Mouse (Mus musculus): Measurements from ENCODE around the gene Lipe. TPM values are rescaled to one million over a fixed set of nuclear protein-coding genes. Genes with fewer than 3 reads are reported as not detected.

Lipe gene
- polyA plus RNA-seq, 1 experiment from 2014 or later, result 5.3 TPM

DNA sequence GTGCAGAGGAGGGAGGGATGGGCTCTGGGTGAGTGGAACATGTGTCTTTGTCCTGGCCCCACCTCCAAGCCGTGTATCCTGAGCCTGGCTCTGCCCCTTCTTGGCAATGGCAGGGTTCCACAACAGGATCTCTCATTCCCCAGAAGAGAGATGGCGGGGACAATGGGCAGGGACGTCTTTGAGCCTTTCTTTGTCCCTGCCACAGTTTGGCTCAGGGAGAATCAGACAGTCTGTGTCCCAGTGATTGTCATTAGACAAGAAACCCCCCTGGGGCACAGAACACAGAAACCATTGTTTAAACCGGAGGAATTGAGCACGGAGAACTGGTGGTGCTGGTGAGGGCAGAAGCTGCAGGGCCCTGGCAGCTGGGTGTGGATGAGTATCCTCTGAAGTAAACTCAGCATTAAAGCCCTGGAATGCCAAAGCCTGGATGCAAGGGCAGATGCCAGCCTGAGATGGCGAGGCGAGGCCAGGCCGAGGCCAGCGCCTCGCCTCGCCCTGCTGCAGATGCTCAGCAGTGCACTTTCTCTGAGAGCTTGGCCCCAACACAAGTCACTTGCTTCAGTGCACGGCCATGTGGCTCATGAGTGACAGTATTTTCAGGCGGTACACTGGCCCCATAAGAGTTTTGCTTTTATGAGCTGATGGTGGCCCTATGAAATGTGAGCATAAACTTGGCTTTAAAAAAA is 32.4 kb downstream of the Lipe start:
- Histone ChIP-seq H3K9ac (ENCODE audit: low read length) (peak overlapping the region; percentile 29; the same call in 1 of the 2 replicates), H3K4me2 (ENCODE audit: low read length) (no peak overlapping the region), H3K4me1 (ENCODE audit: control insufficient read depth, insufficient read depth, low read length) (peaks cover 11% of the 10 kb centered on the region), H3K27ac (ENCODE audit: low read depth, low read length) (no peak overlapping the region), H3K36me3 (ENCODE audit: control insufficient read depth, insufficient read depth, low read length) (peaks cover 27% of the 10 kb centered on the region), H3K9me3 (replicated peaks; ENCODE audit: control insufficient read depth, low read length) (no peaks in the 10 kb centered on the region), H3K27me3 (replicated peaks; ENCODE audit: control insufficient read depth, insufficient read depth, low read length) (peaks cover 22% of the 10 kb centered on the region), H3K4me3 (ENCODE audit: low read depth, low read length) (no peak overlapping the region)
- WGBS, result 12% methylated on average over 13 of the region's 13 CpGs
- ATAC-seq, result peak; percentile 31; the same call in 1 of the 2 replicates
- peak; percentile 41 for DNase-seq (ENCODE audit: low spot score)

DNA sequence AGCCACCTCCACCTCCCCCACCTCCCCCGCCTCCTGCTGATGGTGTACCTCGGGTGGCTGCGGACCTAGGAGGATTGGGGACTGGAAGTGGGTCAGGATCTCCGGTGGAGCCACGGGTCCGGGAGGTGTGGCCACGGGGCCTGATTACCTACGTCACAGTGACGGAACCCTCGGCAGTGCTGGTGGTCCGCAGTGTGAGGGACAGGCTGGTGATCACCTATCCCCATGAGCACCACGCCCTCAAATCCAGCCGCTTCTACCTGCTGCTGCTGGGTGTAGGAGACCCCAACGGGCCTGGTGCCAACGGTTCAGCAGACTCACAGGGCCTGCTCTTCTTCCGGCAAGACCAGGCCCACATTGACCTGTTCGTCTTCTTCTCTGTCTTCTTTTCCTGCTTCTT is 34.9 kb downstream of the Lipe start:
- peaks cover 51% of the 10 kb centered on the region for H3K36me3 ChIP-seq (ENCODE audit: control insufficient read depth, insufficient read depth, low read length)
- 97% methylated on average over 17 of the region's 17 CpGs for WGBS
- ATAC-seq (no peak), DNase-seq (ENCODE audit: low spot score) (no peak)
- no peak overlapping the region for H3K27ac ChIP-seq (ENCODE audit: low read depth, low read length)
- H3K4me3 ChIP-seq (ENCODE audit: low read depth, low read length), result no peak overlapping the region
- peaks cover 14% of the 10 kb centered on the region for H3K27me3 ChIP-seq (replicated peaks; ENCODE audit: control insufficient read depth, insufficient read depth, low read length)
- no peak overlapping the region for H3K4me2 ChIP-seq (ENCODE audit: low read length)
- no peaks in the 10 kb centered on the region for H3K9me3 ChIP-seq (replicated peaks; ENCODE audit: control insufficient read depth, low read length)
- H3K4me1 ChIP-seq (ENCODE audit: control insufficient read depth, insufficient read depth, low read length), result peaks cover 11% of the 10 kb centered on the region
- H3K9ac ChIP-seq (ENCODE audit: low read length), result no peak overlapping the region

DNA sequence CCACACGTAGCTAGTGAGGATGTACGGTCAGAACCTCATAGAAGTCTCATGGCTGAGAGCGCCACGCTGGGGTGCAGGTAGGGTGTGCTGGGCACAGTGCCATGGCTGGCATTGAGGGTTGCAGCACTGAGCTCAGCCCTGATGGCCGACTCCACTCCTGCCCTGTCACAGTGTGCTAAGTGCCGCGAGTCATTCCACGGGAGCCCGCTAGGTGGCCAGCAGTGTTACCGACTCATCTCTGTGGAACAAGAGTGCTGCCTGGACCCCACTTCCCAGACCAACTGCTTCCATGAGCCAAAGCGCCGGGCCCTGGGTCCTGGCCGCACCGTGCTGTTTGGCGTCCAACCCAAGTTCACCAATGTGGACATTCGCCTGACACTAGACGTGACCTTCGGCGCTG is 35.4 kb downstream of the Lipe start:
- 90% methylated on average over 19 of the region's 19 CpGs for WGBS

DNA sequence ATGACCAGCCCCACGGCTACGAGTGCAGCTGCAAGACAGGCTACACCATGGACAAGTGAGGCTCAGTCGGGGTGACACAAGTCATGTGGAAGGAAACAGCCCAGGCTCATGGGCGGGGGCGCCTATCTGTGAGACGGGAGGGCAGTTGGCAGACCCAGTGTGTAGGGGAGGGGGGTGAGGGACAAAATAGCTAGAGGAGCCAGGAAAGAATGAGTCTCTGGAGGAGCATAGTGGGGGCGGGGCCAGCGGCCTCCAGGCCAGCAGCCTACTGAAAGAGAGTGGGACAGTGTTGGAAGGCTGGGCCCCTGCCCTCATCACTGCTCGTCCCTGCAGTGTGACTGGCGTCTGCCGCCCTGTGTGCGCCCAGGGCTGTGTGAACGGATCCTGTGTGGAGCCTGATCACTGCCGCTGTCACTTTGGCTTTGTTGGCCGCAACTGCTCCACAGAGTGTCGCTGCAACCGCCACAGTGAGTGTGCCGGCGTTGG is 39.7 kb downstream of the Lipe start:
- no peak overlapping the region for H3K27ac ChIP-seq (ENCODE audit: low read depth, low read length)
- H3K4me3 ChIP-seq (ENCODE audit: low read depth, low read length), result no peak overlapping the region
- no peak overlapping the region for H3K9ac ChIP-seq (ENCODE audit: low read length)
- H3K9me3 ChIP-seq (replicated peaks; ENCODE audit: control insufficient read depth, low read length), result no peaks in the 10 kb centered on the region
- peak; percentile 59; the same call in 1 of the 2 replicates for ATAC-seq
- no peaks in the 10 kb centered on the region for H3K27me3 ChIP-seq (replicated peaks; ENCODE audit: control insufficient read depth, insufficient read depth, low read length)
- H3K4me1 ChIP-seq (ENCODE audit: control insufficient read depth, insufficient read depth, low read length), result no peaks in the 10 kb centered on the region
- DNase-seq (ENCODE audit: low spot score), result peak; percentile 29
- WGBS, result 61% methylated on average over 19 of the region's 19 CpGs
- H3K4me2 ChIP-seq (ENCODE audit: low read length), result no peak overlapping the region
- H3K36me3 ChIP-seq (ENCODE audit: control insufficient read depth, insufficient read depth, low read length), result peaks cover 80% of the 10 kb centered on the region

More for the DNA sequence above, 35.4 kb downstream of the Lipe start:
- H3K9ac ChIP-seq (ENCODE audit: low read length), result no peak overlapping the region
- H3K27ac ChIP-seq (ENCODE audit: low read depth, low read length), result no peak overlapping the region
- H3K4me1 ChIP-seq (ENCODE audit: control insufficient read depth, insufficient read depth, low read length), result peaks cover 11% of the 10 kb centered on the region
- ATAC-seq, result no peak
- no peak for DNase-seq (ENCODE audit: low spot score)
- H3K36me3 ChIP-seq (ENCODE audit: control insufficient read depth, insufficient read depth, low read length), result peaks cover 51% of the 10 kb centered on the region
- H3K4me2 ChIP-seq (ENCODE audit: low read length), result no peak overlapping the region
- peaks cover 9% of the 10 kb centered on the region for H3K27me3 ChIP-seq (replicated peaks; ENCODE audit: control insufficient read depth, insufficient read depth, low read length)
- no peak overlapping the region for H3K4me3 ChIP-seq (ENCODE audit: low read depth, low read length)
- no peaks in the 10 kb centered on the region for H3K9me3 ChIP-seq (replicated peaks; ENCODE audit: control insufficient read depth, low read length)

DNA sequence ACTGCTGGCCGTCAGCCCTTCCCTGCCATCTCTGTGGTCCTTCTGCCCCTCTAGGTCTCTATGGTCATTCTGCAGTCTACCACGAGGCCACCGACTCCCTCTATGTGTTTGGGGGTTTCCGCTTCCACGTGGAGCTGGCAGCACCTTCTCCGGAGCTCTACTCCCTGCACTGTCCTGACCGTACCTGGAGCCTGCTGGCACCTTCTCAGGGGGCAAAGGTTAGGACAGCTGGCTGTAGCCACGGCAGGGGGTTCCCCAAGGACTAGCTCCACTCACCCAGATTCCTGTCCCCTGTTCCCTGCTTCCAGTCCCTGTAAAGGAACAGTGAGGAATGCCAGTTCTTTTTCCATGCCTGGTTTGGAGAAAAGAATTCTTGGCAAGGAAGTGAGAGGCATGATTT is 49.6 kb downstream of the Lipe start:
- Histone ChIP-seq H3K36me3 (ENCODE audit: control insufficient read depth, insufficient read depth, low read length) (peaks cover 82% of the 10 kb centered on the region), H3K4me2 (ENCODE audit: low read length) (no peak overlapping the region), H3K4me1 (ENCODE audit: control insufficient read depth, insufficient read depth, low read length) (no peaks in the 10 kb centered on the region), H3K27me3 (replicated peaks; ENCODE audit: control insufficient read depth, insufficient read depth, low read length) (no peaks in the 10 kb centered on the region), H3K27ac (ENCODE audit: low read depth, low read length) (no peak overlapping the region), H3K9me3 (replicated peaks; ENCODE audit: control insufficient read depth, low read length) (peaks cover 3% of the 10 kb centered on the region; the same call in 1 of the 2 replicates), H3K9ac (ENCODE audit: low read length) (no peak overlapping the region), H3K4me3 (ENCODE audit: low read depth, low read length) (no peak overlapping the region)
- no peak for DNase-seq (ENCODE audit: low spot score)
- 92% methylated on average over 8 of the region's 8 CpGs for WGBS
- ATAC-seq, result no peak

DNA sequence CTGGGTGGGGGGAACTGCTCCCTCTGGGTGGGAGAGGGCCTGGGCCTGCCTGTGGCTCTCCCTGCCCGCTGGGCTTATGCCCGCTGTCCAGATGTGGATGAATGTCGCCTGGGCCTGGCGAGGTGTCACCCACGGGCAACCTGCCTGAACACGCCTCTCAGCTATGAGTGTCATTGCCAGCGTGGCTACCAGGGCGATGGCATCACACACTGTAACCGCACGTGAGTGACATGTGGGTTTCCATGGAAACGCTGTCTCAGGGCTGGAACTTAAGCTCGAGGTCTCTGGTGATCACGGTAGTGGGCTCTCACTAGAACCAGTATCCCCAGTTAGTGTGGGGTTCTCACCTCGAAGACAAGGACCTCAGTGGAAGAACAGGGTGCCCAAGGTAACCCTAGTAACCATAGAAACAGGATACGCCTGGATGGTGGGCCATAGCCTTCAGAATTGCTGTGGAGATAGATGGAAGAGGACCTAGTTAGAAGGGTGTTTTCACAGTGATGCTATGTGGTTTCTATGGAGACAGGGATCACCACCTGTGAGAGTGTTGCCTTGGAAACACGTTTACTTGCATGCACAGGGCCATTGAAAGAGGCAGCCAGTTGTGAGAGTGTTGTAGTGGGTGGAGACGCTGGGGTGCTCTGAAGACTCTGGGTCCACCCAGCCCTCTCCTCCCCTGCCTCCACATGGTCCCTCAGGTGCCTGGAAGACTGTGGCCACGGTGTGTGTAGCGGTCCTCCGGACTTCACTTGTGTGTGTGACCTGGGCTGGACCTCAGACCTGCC is 57.3 kb downstream of the Lipe start:
- Histone ChIP-seq H3K4me3 (ENCODE audit: low read depth, low read length) (no peak overlapping the region), H3K27ac (ENCODE audit: low read depth, low read length) (peak overlapping the region; percentile 14; the same call in 1 of the 2 replicates), H3K9ac (ENCODE audit: low read length) (no peak overlapping the region), H3K4me2 (ENCODE audit: low read length) (no peak overlapping the region), H3K9me3 (replicated peaks; ENCODE audit: control insufficient read depth, low read length) (no peaks in the 10 kb centered on the region), H3K4me1 (ENCODE audit: control insufficient read depth, insufficient read depth, low read length) (no peaks in the 10 kb centered on the region), H3K27me3 (replicated peaks; ENCODE audit: control insufficient read depth, insufficient read depth, low read length) (no peaks in the 10 kb centered on the region), H3K36me3 (ENCODE audit: control insufficient read depth, insufficient read depth, low read length) (peaks cover 64% of the 10 kb centered on the region)
- WGBS, result 72% methylated on average over 20 of the region's 20 CpGs
- DNase-seq (ENCODE audit: low spot score) (peak; percentile 60), ATAC-seq (peak; percentile 51; the same call in 1 of the 2 replicates)

DNA sequence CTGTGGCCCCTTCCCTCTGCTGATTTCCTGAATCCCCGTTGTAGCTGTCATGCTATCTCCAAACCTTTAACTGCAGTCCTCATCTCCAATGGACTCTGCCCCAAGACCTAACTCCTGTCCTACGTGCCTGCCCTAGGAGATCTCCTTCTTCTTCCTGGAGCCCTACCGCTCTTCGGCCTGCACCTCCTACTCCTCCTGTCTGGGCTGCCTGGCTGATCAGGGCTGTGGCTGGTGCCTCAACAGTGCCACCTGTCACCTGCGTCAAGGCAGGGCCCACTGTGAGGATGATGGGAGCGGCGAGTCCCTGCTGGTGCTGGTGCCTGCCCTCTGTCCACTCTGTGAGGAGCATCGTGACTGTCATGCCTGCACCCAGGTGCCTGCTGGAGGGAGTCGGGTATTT is 59.2 kb downstream of the Lipe start:
- 94% methylated on average over 9 of the region's 9 CpGs for WGBS
- no peak overlapping the region for H3K9ac ChIP-seq (ENCODE audit: low read length)
- no peak for ATAC-seq

DNA sequence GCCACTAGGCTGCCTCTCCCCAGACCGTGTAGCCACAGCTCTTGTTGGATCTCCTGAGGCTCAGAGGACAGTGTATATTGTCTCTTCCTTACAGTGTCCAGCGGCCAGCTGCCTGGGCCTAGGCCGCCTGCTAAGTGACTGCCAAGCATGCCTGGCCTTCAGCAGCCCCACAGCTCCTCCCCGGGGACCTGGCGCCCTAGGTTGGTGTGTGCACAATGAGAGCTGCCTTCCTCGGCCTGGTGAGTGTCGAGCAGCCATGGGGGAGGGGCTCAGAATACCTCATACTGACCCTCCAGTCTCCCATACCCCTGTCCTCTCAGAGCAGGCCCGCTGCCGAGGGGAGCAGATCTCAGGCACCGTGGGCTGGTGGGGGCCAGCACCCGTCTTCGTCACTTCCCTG is 64.0 kb downstream of the Lipe start:
- Histone ChIP-seq H3K4me3 (ENCODE audit: low read depth, low read length) (no peak overlapping the region), H3K4me1 (ENCODE audit: control insufficient read depth, insufficient read depth, low read length) (no peaks in the 10 kb centered on the region), H3K9ac (ENCODE audit: low read length) (no peak overlapping the region), H3K27me3 (replicated peaks; ENCODE audit: control insufficient read depth, insufficient read depth, low read length) (no peaks in the 10 kb centered on the region), H3K9me3 (replicated peaks; ENCODE audit: control insufficient read depth, low read length) (no peaks in the 10 kb centered on the region), H3K4me2 (ENCODE audit: low read length) (no peak overlapping the region), H3K27ac (ENCODE audit: low read depth, low read length) (no peak overlapping the region), H3K36me3 (ENCODE audit: control insufficient read depth, insufficient read depth, low read length) (peaks cover 63% of the 10 kb centered on the region)
- WGBS, result 79% methylated on average over 12 of the region's 12 CpGs
- DNase-seq (ENCODE audit: low spot score), result no peak
- ATAC-seq, result no peak

More for the DNA sequence above, 59.2 kb downstream of the Lipe start:
- Histone ChIP-seq H3K9me3 (replicated peaks; ENCODE audit: control insufficient read depth, low read length) (no peaks in the 10 kb centered on the region), H3K27me3 (replicated peaks; ENCODE audit: control insufficient read depth, insufficient read depth, low read length) (no peaks in the 10 kb centered on the region), H3K4me2 (ENCODE audit: low read length) (no peak overlapping the region), H3K27ac (ENCODE audit: low read depth, low read length) (no peak overlapping the region), H3K4me3 (ENCODE audit: low read depth, low read length) (no peak overlapping the region), H3K36me3 (ENCODE audit: control insufficient read depth, insufficient read depth, low read length) (peaks cover 74% of the 10 kb centered on the region), H3K4me1 (ENCODE audit: control insufficient read depth, insufficient read depth, low read length) (no peaks in the 10 kb centered on the region)
- DNase-seq (ENCODE audit: low spot score), result no peak

All from forebrain, embryonic 14.5 days (tissue).